Mouse (Mus musculus): ENCODE data around the gene Tmem177. TPM values are rescaled to one million over a fixed set of nuclear protein-coding genes. Genes with fewer than 3 reads are reported as not detected.

Tmem177 gene
- polyA plus RNA-seq, 1 experiment from 2014 or later = 6.7 TPM

GRCm38 (mm10) chr1:119867300-119867699 is 45.7 kb downstream of the Tmem177 start:
- H3K9me3 ChIP-seq (ENCODE audit: control insufficient read depth, low read length) = no peaks in the 10 kb centered on the region
- H3K4me2 ChIP-seq (ENCODE audit: low read depth, low read length) = no peak overlapping the region
- no peaks in the 10 kb centered on the region for H3K27me3 ChIP-seq (ENCODE audit: control insufficient read depth, insufficient read depth, low read depth, low read length)
- 40% methylated on average over 2 of the region's 2 CpGs for WGBS
- H3K4me3 ChIP-seq (ENCODE audit: low read length) = no peak overlapping the region
- H3K9ac ChIP-seq (ENCODE audit: low read length) = no peak overlapping the region
- H3K4me1 ChIP-seq (replicated peaks; ENCODE audit: control insufficient read depth, insufficient read depth, low read length) = no peaks in the 10 kb centered on the region
- no peak for ATAC-seq (ENCODE audit: low read depth)
- H3K27ac ChIP-seq (ENCODE audit: low read length) = peak overlapping the region; percentile 46
- no peaks in the 10 kb centered on the region for H3K36me3 ChIP-seq (ENCODE audit: control insufficient read depth, insufficient read depth, low read length)

DNA sequence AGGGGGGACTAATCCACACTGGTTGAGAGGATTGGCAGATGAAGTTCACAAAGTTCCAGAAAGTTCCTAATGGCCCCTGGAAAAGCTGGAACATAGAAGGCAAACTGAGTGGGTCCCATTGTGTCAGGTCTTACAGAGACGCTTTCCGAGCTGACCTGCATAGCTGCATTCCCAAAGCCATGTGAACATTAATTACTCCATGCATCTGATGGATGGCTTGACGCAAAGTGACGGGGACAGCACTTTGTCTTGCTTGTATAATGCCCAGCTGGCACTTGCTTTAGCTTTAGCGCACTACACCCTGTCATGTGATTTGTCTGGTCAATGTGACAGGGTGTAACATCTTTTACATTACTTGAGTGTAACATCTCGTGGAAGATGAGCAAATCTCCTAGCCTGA is 47.7 kb downstream of the Tmem177 start:
- no peaks in the 10 kb centered on the region for H3K27me3 ChIP-seq (ENCODE audit: control insufficient read depth, insufficient read depth, low read depth, low read length)
- no peak overlapping the region for H3K9ac ChIP-seq (ENCODE audit: low read length)
- no peak overlapping the region for H3K4me2 ChIP-seq (ENCODE audit: low read depth, low read length)
- no peak overlapping the region for H3K4me3 ChIP-seq (ENCODE audit: low read length)
- whole genome bisulfite sequencing = 73% methylated on average over 6 of the region's 6 CpGs
- H3K36me3 ChIP-seq (ENCODE audit: control insufficient read depth, insufficient read depth, low read length) = no peaks in the 10 kb centered on the region
- ATAC-seq (ENCODE audit: low read depth) = no peak
- H3K27ac ChIP-seq (ENCODE audit: low read length) = no peak overlapping the region
- H3K9me3 ChIP-seq (ENCODE audit: control insufficient read depth, low read length) = no peaks in the 10 kb centered on the region
- no peaks in the 10 kb centered on the region for H3K4me1 ChIP-seq (replicated peaks; ENCODE audit: control insufficient read depth, insufficient read depth, low read length)

GRCm38 (mm10) chr1:119863507-119864296 is 49.3 kb downstream of the Tmem177 start:
- 66% methylated on average over 7 of the region's 7 CpGs for WGBS
- no peak overlapping the region for H3K4me2 ChIP-seq (ENCODE audit: low read depth, low read length)
- no peaks in the 10 kb centered on the region for H3K9me3 ChIP-seq (ENCODE audit: control insufficient read depth, low read length)
- ATAC-seq (ENCODE audit: low read depth) = no peak
- H3K9ac ChIP-seq (ENCODE audit: low read length) = no peak overlapping the region
- H3K36me3 ChIP-seq (ENCODE audit: control insufficient read depth, insufficient read depth, low read length) = no peaks in the 10 kb centered on the region
- H3K4me1 ChIP-seq (replicated peaks; ENCODE audit: control insufficient read depth, insufficient read depth, low read length) = no peaks in the 10 kb centered on the region
- no peak overlapping the region for H3K4me3 ChIP-seq (ENCODE audit: low read length)
- H3K27ac ChIP-seq (ENCODE audit: low read length) = no peak overlapping the region
- no peaks in the 10 kb centered on the region for H3K27me3 ChIP-seq (ENCODE audit: control insufficient read depth, insufficient read depth, low read depth, low read length)

DNA sequence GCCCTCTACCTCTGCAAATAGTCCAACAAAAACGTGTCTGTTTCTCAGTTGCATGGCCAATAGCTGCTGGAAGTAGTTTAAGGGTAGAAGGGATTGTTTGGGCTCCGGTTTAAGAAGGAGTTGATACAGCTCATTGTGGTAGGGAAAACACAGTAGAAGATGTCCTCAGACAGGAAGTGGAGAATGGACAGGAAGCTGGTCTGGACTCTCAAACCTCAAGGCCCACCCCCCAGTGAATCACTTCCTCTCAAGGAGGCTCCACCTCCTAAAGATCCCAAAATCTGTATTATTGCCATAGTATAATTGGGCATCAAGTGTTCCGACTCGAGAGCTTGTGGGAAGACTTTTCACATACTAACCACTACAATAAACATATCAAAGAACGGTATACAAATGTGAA is 53.4 kb downstream of the Tmem177 start:
- H3K9me3 ChIP-seq (ENCODE audit: control insufficient read depth, low read length) = peaks cover 3% of the 10 kb centered on the region
- H3K4me1 ChIP-seq (replicated peaks; ENCODE audit: control insufficient read depth, insufficient read depth, low read length) = no peaks in the 10 kb centered on the region
- H3K4me2 ChIP-seq (ENCODE audit: low read depth, low read length) = no peak overlapping the region
- H3K27me3 ChIP-seq (ENCODE audit: control insufficient read depth, insufficient read depth, low read depth, low read length) = no peaks in the 10 kb centered on the region
- H3K4me3 ChIP-seq (ENCODE audit: low read length) = no peak overlapping the region
- no peak overlapping the region for H3K9ac ChIP-seq (ENCODE audit: low read length)
- no peak overlapping the region for H3K27ac ChIP-seq (ENCODE audit: low read length)
- no peaks in the 10 kb centered on the region for H3K36me3 ChIP-seq (ENCODE audit: control insufficient read depth, insufficient read depth, low read length)
- no peak for ATAC-seq (ENCODE audit: low read depth)
- 77% methylated on average over 5 of the region's 5 CpGs for WGBS

Other genes starting within 250 kb of the Tmem177 start
- 4.4 and 6.5 TPM in 2 replicates for gene Ptpn4, start 75.6 kb downstream of the Tmem177 start, polyA plus RNA-seq (2015; fragmentation: Nextera tagmentation; extraction: Ambion mirVana)
- 1.0 and 1.1 TPM in 2 replicates for gene Cfap221, start 84.0 kb upstream of the Tmem177 start, polyA plus RNA-seq (2015; fragmentation: Nextera tagmentation; extraction: Ambion mirVana)
- 0.16 TPM in 1 of 2 replicates, not detected in the other for gene Sctr, start 93.7 kb upstream of the Tmem177 start, polyA plus RNA-seq (2015; fragmentation: Nextera tagmentation; extraction: Ambion mirVana)
- gene Tmem37, start 160.9 kb upstream of the Tmem177 start, polyA plus RNA-seq (2015; fragmentation: Nextera tagmentation; extraction: Ambion mirVana) = 11.4 and 13.6 TPM in 2 replicates
- gene Dbi, start 207.9 kb upstream of the Tmem177 start, polyA plus RNA-seq (2015; fragmentation: Nextera tagmentation; extraction: Ambion mirVana) = 457 and 459 TPM in 2 replicates
- 18.1 and 18.7 TPM in 2 replicates for gene 3110009E18Rik, start 208.0 kb upstream of the Tmem177 start, polyA plus RNA-seq (2015; fragmentation: Nextera tagmentation; extraction: Ambion mirVana)

Data from lung, embryonic 16.5 days (tissue).